Mouse (Mus musculus) cerebellum, adult 11 months (tissue): ENCODE results near the gene C8b.

ENCODE experiments used
- DNase-seq: peaks from one replicate; pipeline ENCODE4 v3.0.0; 2022

The C8b gene

GRCm38 (mm10) chr4:104766065-104766464, at the start of gene C8b:
C8b (plus strand) TSS chr4:104766317.
- DNase-seq: no peak

GRCm38 (mm10) chr4:104716506-104716905, 49.6 kb upstream of the C8b start:
- no peak for DNase-seq

GRCm38 (mm10) chr4:104718973-104719795, 46.9 kb upstream of the C8b start:
- DNase-seq: no peak

GRCm38 (mm10) chr4:104723527-104724045, 42.5 kb upstream of the C8b start:
- no peak for DNase-seq

- no peak for DNase-seq
Measured at GRCm38 (mm10) chr4:104724258-104724657, 41.9 kb upstream of the C8b start.

GRCm38 (mm10) chr4:104725673-104726072, 40.4 kb upstream of the C8b start:
- no peak for DNase-seq

GRCm38 (mm10) chr4:104729185-104729584, 36.9 kb upstream of the C8b start:
- no peak for DNase-seq

GRCm38 (mm10) chr4:104746500-104746899, 19.6 kb upstream of the C8b start:
- DNase-seq: no peak

- DNase-seq: no peak
Measured at GRCm38 (mm10) chr4:104754090-104754489, 12.0 kb upstream of the C8b start.

GRCm38 (mm10) chr4:104760878-104761624, 5.1 kb upstream of the C8b start:
- DNase-seq: no peak

GRCm38 (mm10) chr4:104768190-104768589, 2.1 kb downstream of the C8b start:
- no peak for DNase-seq

- DNase-seq: no peak
Measured at GRCm38 (mm10) chr4:104769602-104770001, 3.5 kb downstream of the C8b start.

- DNase-seq: no peak
Measured at GRCm38 (mm10) chr4:104770331-104770730, 4.2 kb downstream of the C8b start.

- no peak for DNase-seq
Measured at GRCm38 (mm10) chr4:104775601-104776000, 9.5 kb downstream of the C8b start.

- DNase-seq: no peak
Measured at GRCm38 (mm10) chr4:104779460-104779859, 13.3 kb downstream of the C8b start.

- no peak for DNase-seq
Measured at GRCm38 (mm10) chr4:104781441-104781840, 15.3 kb downstream of the C8b start.

GRCm38 (mm10) chr4:104782346-104782745, 16.2 kb downstream of the C8b start:
- DNase-seq: no peak

GRCm38 (mm10) chr4:104792111-104792510, 26.0 kb downstream of the C8b start:
- no peak for DNase-seq

GRCm38 (mm10) chr4:104798951-104799350, 32.8 kb downstream of the C8b start:
- DNase-seq: no peak

GRCm38 (mm10) chr4:104801625-104802024, 35.5 kb downstream of the C8b start:
- no peak for DNase-seq

- no peak for DNase-seq
Measured at GRCm38 (mm10) chr4:104804100-104804499, 38.0 kb downstream of the C8b start.

- DNase-seq: no peak
Measured at GRCm38 (mm10) chr4:104805414-104806257, 39.5 kb downstream of the C8b start.

- no peak for DNase-seq
Measured at GRCm38 (mm10) chr4:104810710-104811286, 44.7 kb downstream of the C8b start.
